Mouse (Mus musculus): ENCODE measurements around the gene Atp6ap2.

DNA sequence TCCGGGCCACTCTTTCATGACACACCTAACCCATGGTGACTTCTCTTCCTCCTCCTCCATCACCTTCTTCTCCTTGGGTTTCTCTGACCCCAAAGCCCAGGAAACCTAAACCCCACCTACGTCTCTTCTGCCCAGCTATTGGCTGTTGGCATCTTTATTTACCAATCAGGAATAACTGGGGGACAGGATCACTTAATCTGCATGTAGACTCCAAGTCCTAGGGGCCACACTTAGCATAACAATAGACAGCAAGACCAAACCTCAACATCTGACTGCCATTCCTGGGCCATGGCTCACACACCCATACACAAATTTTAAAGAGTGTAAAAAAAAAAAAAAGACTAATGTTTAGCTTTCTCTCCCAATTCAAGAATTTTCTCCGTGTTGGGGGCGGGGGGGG lies 37.5 kb downstream of the Atp6ap2 start:
- TF ChIP-seq CTCF (conservative IDR thresholded peaks at IDR 0.05; ENCODE audit: insufficient read depth, insufficient read length, low read depth, low read length), result no peak
- no peak for TF ChIP-seq POLR2A (IDR thresholded peaks at IDR 0.05; ENCODE audit: low read depth, low read length)
